Mouse (Mus musculus): ENCODE data around the gene Kcnj2. TPM values are rescaled to one million over a fixed set of nuclear protein-coding genes. Genes with fewer than 3 reads are reported as not detected.

Kcnj2 gene
- polyA plus RNA-seq (2014; fragmentation: Nextera tagmentation; extraction: Ambion mirVana) = 0.48 and 0.57 TPM in 2 replicates

GRCm38 (mm10) chr11:111065635-111066298 is at the start of gene Kcnj2:
Kcnj2 (plus strand) TSS chr11:111066164.
- under 1% methylated on average over 23 of the region's 28 CpGs for WGBS
- Histone ChIP-seq H3K27me3 (replicated peaks; ENCODE audit: control insufficient read depth, insufficient read depth, low read length) (0 out of 2 replicates have a peak, but pooled peaks cover 2% of the 10 kb centered on the region), H3K27ac (ENCODE audit: low read depth) (peak within 1 kb of the TSS; percentile 48; the same call in 1 of the 2 replicates), H3K4me2 (ENCODE audit: low read length) (peak within 1 kb of the TSS; percentile 95), H3K9ac (ENCODE audit: low read length) (peak within 1 kb of the TSS; percentile 39), H3K36me3 (ENCODE audit: control insufficient read depth, insufficient read depth, low read length) (no peaks in the 10 kb centered on the region), H3K4me3 (ENCODE audit: low read depth, low read length) (peak within 1 kb of the TSS; percentile 60), H3K9me3 (ENCODE audit: control insufficient read depth, low read length) (no peaks in the 10 kb centered on the region), H3K4me1 (replicated peaks; ENCODE audit: control insufficient read depth, insufficient read depth, low read length) (peaks cover 14% of the 10 kb centered on the region)
- peak; percentile 98 for ATAC-seq (replicated peaks; ENCODE audit: low FRiP score, low TSS enrichment, low read depth)
- peak; percentile 92 for DNase-seq (ENCODE audit: low spot score)

GRCm38 (mm10) chr11:111016206-111016605 is 49.8 kb upstream of the Kcnj2 start:
- no peak overlapping the region for H3K9ac ChIP-seq (ENCODE audit: low read length)
- 93% methylated on average over 3 of the region's 3 CpGs for WGBS
- no peak overlapping the region for H3K4me2 ChIP-seq (ENCODE audit: low read length)
- H3K9me3 ChIP-seq (ENCODE audit: control insufficient read depth, low read length) = no peaks in the 10 kb centered on the region
- H3K4me3 ChIP-seq (ENCODE audit: low read depth, low read length) = no peak overlapping the region
- no peak for DNase-seq (ENCODE audit: low spot score)
- H3K27ac ChIP-seq (ENCODE audit: low read depth) = no peak overlapping the region
- H3K27me3 ChIP-seq (replicated peaks; ENCODE audit: control insufficient read depth, insufficient read depth, low read length) = no peaks in the 10 kb centered on the region
- no peak for ATAC-seq (replicated peaks; ENCODE audit: low FRiP score, low TSS enrichment, low read depth)
- no peaks in the 10 kb centered on the region for H3K4me1 ChIP-seq (replicated peaks; ENCODE audit: control insufficient read depth, insufficient read depth, low read length)
- no peaks in the 10 kb centered on the region for H3K36me3 ChIP-seq (ENCODE audit: control insufficient read depth, insufficient read depth, low read length)

GRCm38 (mm10) chr11:111020211-111020610 is 45.8 kb upstream of the Kcnj2 start:
- no peak overlapping the region for H3K27ac ChIP-seq (ENCODE audit: low read depth)
- H3K27me3 ChIP-seq (replicated peaks; ENCODE audit: control insufficient read depth, insufficient read depth, low read length) = no peaks in the 10 kb centered on the region
- 41% methylated on average over 2 of the region's 2 CpGs for WGBS
- no peak for DNase-seq (ENCODE audit: low spot score)
- no peaks in the 10 kb centered on the region for H3K36me3 ChIP-seq (ENCODE audit: control insufficient read depth, insufficient read depth, low read length)
- no peak for ATAC-seq (replicated peaks; ENCODE audit: low FRiP score, low TSS enrichment, low read depth)
- H3K9me3 ChIP-seq (ENCODE audit: control insufficient read depth, low read length) = no peaks in the 10 kb centered on the region
- H3K4me3 ChIP-seq (ENCODE audit: low read depth, low read length) = no peak overlapping the region
- H3K4me1 ChIP-seq (replicated peaks; ENCODE audit: control insufficient read depth, insufficient read depth, low read length) = no peaks in the 10 kb centered on the region
- H3K9ac ChIP-seq (ENCODE audit: low read length) = no peak overlapping the region
- no peak overlapping the region for H3K4me2 ChIP-seq (ENCODE audit: low read length)

- H3K36me3 ChIP-seq (ENCODE audit: control insufficient read depth, insufficient read depth, low read length) = no peaks in the 10 kb centered on the region
- H3K4me1 ChIP-seq (replicated peaks; ENCODE audit: control insufficient read depth, insufficient read depth, low read length) = no peaks in the 10 kb centered on the region
- no peak overlapping the region for H3K4me3 ChIP-seq (ENCODE audit: low read depth, low read length)
- ATAC-seq (replicated peaks; ENCODE audit: low FRiP score, low TSS enrichment, low read depth) = no peak
- no peak overlapping the region for H3K4me2 ChIP-seq (ENCODE audit: low read length)
- H3K27ac ChIP-seq (ENCODE audit: low read depth) = no peak overlapping the region
- 69% methylated on average over 8 of the region's 8 CpGs for WGBS
- H3K9ac ChIP-seq (ENCODE audit: low read length) = no peak overlapping the region
- no peaks in the 10 kb centered on the region for H3K27me3 ChIP-seq (replicated peaks; ENCODE audit: control insufficient read depth, insufficient read depth, low read length)
- H3K9me3 ChIP-seq (ENCODE audit: control insufficient read depth, low read length) = no peaks in the 10 kb centered on the region
- no peak for DNase-seq (ENCODE audit: low spot score)
These were observed 43.2 kb upstream of the Kcnj2 start for GRCm38 (mm10) chr11:111022681-111023281.

- H3K9me3 ChIP-seq (ENCODE audit: control insufficient read depth, low read length) = no peaks in the 10 kb centered on the region
- WGBS = 52% methylated on average over 5 of the region's 5 CpGs
- no peak overlapping the region for H3K9ac ChIP-seq (ENCODE audit: low read length)
- ATAC-seq (replicated peaks; ENCODE audit: low FRiP score, low TSS enrichment, low read depth) = no peak
- H3K27me3 ChIP-seq (replicated peaks; ENCODE audit: control insufficient read depth, insufficient read depth, low read length) = no peaks in the 10 kb centered on the region
- no peak overlapping the region for H3K4me2 ChIP-seq (ENCODE audit: low read length)
- no peak for DNase-seq (ENCODE audit: low spot score)
- H3K4me3 ChIP-seq (ENCODE audit: low read depth, low read length) = no peak overlapping the region
- H3K27ac ChIP-seq (ENCODE audit: low read depth) = no peak overlapping the region
- no peaks in the 10 kb centered on the region for H3K4me1 ChIP-seq (replicated peaks; ENCODE audit: control insufficient read depth, insufficient read depth, low read length)
- H3K36me3 ChIP-seq (ENCODE audit: control insufficient read depth, insufficient read depth, low read length) = no peaks in the 10 kb centered on the region
These were observed 23.8 kb upstream of the Kcnj2 start for GRCm38 (mm10) chr11:111042175-111042574.

GRCm38 (mm10) chr11:111043298-111043697 is 22.7 kb upstream of the Kcnj2 start:
- no peaks in the 10 kb centered on the region for H3K4me1 ChIP-seq (replicated peaks; ENCODE audit: control insufficient read depth, insufficient read depth, low read length)
- H3K36me3 ChIP-seq (ENCODE audit: control insufficient read depth, insufficient read depth, low read length) = no peaks in the 10 kb centered on the region
- no peak overlapping the region for H3K27ac ChIP-seq (ENCODE audit: low read depth)
- no peak overlapping the region for H3K4me2 ChIP-seq (ENCODE audit: low read length)
- DNase-seq (ENCODE audit: low spot score) (no peak), ATAC-seq (replicated peaks; ENCODE audit: low FRiP score, low TSS enrichment, low read depth) (no peak)
- H3K9ac ChIP-seq (ENCODE audit: low read length) = no peak overlapping the region
- WGBS = 86% methylated on average over 4 of the region's 4 CpGs
- no peaks in the 10 kb centered on the region for H3K9me3 ChIP-seq (ENCODE audit: control insufficient read depth, low read length)
- H3K27me3 ChIP-seq (replicated peaks; ENCODE audit: control insufficient read depth, insufficient read depth, low read length) = no peaks in the 10 kb centered on the region
- no peak overlapping the region for H3K4me3 ChIP-seq (ENCODE audit: low read depth, low read length)

GRCm38 (mm10) chr11:111054252-111054651 is 11.7 kb upstream of the Kcnj2 start:
- H3K4me2 ChIP-seq (ENCODE audit: low read length) = no peak overlapping the region
- WGBS = 79% methylated on average over 3 of the region's 3 CpGs

GRCm38 (mm10) chr11:111054854-111055822 is 10.8 kb upstream of the Kcnj2 start:
- DNase-seq (ENCODE audit: low spot score) = no peak
- WGBS = 91% methylated on average over 8 of the region's 8 CpGs
- Histone ChIP-seq H3K4me1 (replicated peaks; ENCODE audit: control insufficient read depth, insufficient read depth, low read length) (no peaks in the 10 kb centered on the region), H3K27me3 (replicated peaks; ENCODE audit: control insufficient read depth, insufficient read depth, low read length) (no peaks in the 10 kb centered on the region), H3K9me3 (ENCODE audit: control insufficient read depth, low read length) (no peaks in the 10 kb centered on the region), H3K27ac (ENCODE audit: low read depth) (no peak overlapping the region), H3K9ac (ENCODE audit: low read length) (no peak overlapping the region), H3K36me3 (ENCODE audit: control insufficient read depth, insufficient read depth, low read length) (no peaks in the 10 kb centered on the region), H3K4me3 (ENCODE audit: low read depth, low read length) (no peak overlapping the region), H3K4me2 (ENCODE audit: low read length) (no peak overlapping the region)
- ATAC-seq (replicated peaks; ENCODE audit: low FRiP score, low TSS enrichment, low read depth) = no peak

More at GRCm38 (mm10) chr11:111054252-111054651, 11.7 kb upstream of the Kcnj2 start:
- H3K4me1 ChIP-seq (replicated peaks; ENCODE audit: control insufficient read depth, insufficient read depth, low read length) = no peaks in the 10 kb centered on the region
- H3K4me3 ChIP-seq (ENCODE audit: low read depth, low read length) = no peak overlapping the region
- H3K27me3 ChIP-seq (replicated peaks; ENCODE audit: control insufficient read depth, insufficient read depth, low read length) = no peaks in the 10 kb centered on the region
- no peaks in the 10 kb centered on the region for H3K36me3 ChIP-seq (ENCODE audit: control insufficient read depth, insufficient read depth, low read length)
- H3K27ac ChIP-seq (ENCODE audit: low read depth) = no peak overlapping the region
- H3K9me3 ChIP-seq (ENCODE audit: control insufficient read depth, low read length) = no peaks in the 10 kb centered on the region
- DNase-seq (ENCODE audit: low spot score) (no peak), ATAC-seq (replicated peaks; ENCODE audit: low FRiP score, low TSS enrichment, low read depth) (no peak)
- H3K9ac ChIP-seq (ENCODE audit: low read length) = no peak overlapping the region
